Mouse (Mus musculus) adrenal gland, postnatal 36 days (tissue): ENCODE results near the gene Usp48. TPM values are rescaled to one million over a fixed set of nuclear protein-coding genes. Genes with fewer than 3 reads are reported as not detected.

ENCODE experiments used
- DNase-seq, 2 experiments: peaks; one replicate each; pipeline ENCODE4 v3.0.0; 2021; ENCODE audit warnings: mixed read lengths in 1 of 2
- total RNA-seq, 2 experiments: library from RNA; stranded (reverse); gene quantifications; 2 replicates each; pipeline ENCODE4 v1.2.3; 2021

Gene Usp48
- total RNA-seq, 2 experiments from 2014 or later, result 100 to 116 TPM

DNA sequence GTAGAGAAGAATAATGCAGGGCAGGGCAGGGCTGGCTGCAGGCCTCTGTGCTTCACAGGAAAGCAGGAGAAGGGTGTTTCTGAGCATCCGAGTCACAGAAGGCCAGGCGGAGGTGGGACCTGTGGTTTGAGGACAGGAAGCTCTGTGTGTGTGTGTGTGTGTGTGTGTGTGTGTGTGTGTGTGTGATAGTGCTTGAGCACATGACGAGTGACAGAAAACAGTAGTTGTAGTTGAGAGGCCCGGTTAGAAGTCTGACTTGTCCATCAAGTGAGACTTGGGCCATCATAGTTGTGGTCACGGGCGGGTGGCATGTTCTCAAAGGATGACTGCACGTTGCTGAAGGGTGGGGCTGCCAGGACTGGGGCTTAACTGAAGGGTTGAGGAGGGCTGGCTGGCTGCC is 16.1 kb downstream of the Usp48 start:
- no peak for DNase-seq

GRCm38 (mm10) chr4:137610256-137610655 is 16.7 kb downstream of the Usp48 start:
- no peak for DNase-seq

DNA sequence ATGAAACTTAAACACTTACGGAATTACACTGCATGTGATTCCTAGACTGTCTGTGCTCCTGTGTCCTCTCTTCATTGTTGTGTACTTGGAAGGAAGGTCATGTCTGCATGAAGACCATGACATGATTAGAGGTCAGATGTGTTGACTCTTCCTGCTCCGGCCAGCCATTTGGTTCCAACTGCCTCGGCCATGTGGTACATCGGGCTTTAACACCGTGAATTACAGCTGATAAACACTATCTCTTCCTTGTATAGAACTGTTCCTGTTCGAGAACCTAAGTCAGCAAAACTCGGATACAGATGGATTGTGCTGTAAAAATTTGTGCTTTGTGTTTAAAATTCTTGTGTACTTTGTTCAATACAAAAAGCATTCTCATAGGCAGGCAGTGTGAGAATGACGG is 29.3 kb downstream of the Usp48 start:
- DNase-seq, result no peak

DNA sequence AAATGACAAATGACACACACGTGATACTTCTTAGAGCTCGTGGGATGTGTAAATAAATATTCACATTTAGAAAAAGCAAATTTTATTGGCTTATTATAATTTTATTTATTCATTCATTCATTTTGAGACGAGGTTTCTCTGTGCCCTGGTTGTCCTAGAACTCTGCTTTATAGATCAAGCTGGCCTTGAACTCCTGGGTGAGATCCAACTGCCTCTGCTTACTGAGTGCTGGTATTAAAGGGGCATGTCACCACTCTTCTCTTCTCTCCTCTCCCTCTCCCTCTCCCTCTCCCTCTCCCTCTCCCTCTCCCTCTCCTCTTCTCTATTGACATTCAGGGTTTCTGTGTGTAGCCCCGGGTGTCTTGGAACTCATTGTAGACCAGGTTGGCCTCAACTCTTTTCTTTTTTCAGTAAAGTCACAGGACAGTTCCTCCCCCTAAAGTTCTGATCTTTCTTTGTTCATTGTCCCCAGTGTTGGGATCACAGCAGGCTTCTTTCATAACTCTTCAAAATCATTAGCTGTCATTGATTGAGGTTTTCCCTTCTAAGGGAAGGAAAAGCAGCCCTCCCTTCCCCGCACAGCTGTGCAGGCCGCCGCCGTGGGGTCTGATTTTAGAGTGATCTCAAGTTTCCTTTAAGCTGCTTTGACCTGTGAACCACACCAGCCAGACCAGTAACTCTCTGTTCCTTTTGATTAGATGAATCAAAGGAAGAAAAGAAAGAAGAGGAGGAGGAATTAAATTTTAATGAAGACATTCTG is 34.1 kb downstream of the Usp48 start:
- DNase-seq, result peak; percentile 60 to 76

DNA sequence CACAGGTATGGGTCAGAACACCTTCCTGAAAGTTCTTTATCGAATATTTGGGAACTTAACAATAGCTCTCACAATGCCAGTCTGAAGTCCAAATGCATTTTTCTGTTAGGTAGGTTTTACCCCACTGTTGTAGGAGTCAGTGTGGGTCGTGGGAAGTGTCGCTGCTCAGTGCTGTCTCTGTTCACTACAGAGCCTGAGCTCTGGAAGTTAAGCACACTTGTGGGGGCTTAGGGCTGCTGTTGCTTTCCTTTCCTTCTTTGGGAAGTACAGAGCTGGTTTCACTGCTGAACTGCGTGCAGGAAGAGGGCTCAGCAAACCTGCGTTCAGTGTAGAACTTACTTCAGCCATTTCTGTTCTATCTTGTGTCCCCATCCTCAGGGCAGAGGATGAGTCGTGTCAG is 34.8 kb downstream of the Usp48 start:
- no peak for DNase-seq

- peak; percentile 78 to 80 for DNase-seq
Measured at GRCm38 (mm10) chr4:137629354-137629753, 35.8 kb downstream of the Usp48 start.

- no peak for DNase-seq
Measured at GRCm38 (mm10) chr4:137630153-137630552, 36.6 kb downstream of the Usp48 start.

DNA sequence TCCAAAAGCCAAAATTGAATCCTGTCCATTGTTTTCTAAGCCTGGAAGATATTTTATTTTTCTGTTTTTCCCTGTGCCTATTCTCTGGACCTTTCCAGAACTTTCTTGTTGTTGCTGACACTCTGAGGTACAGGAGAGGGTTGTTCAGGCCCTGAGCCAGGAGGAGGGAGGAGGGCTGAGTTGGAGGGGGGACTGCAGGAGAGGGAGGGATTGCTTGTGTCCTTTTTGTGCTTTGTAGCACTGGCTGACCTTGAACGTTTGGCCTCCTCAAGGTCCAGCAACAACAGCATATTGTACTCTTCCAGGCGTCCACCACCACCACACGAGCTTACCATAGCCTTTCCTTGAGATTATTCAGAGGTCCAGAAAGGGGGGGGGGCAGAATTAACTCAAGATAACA is 38.0 kb downstream of the Usp48 start:
- DNase-seq, result peak; percentile 76 to 81

DNA sequence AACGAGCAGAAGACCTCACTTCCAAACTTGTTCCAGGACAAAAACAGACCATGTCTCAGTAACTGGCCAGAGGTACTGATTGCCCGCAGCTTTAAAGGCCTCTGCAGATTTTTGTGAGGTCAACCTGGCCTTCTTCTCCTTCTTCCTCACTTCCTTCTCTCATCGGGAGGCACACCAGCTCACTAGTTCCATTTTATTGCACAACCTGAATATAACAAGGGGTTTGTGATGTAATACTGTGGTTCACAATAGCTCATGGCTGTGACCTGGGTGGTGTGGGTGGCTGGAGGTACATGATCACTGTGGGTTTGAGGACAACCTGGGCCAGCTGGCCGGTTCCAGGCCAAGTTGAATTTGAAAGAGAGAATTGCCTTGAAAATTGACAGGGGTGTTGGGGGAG is 39.8 kb downstream of the Usp48 start:
- DNase-seq, result no peak

- no peak for DNase-seq
Measured at GRCm38 (mm10) chr4:137636597-137636996, 43.0 kb downstream of the Usp48 start.

- peak; percentile 34 to 48 for DNase-seq
Measured at GRCm38 (mm10) chr4:137641556-137641955, 48.0 kb downstream of the Usp48 start.

GRCm38 (mm10) chr4:137642101-137642500 is 48.5 kb downstream of the Usp48 start:
- no peak for DNase-seq

GRCm38 (mm10) chr4:137643459-137643858 is 49.9 kb downstream of the Usp48 start:
- DNase-seq, result peak; percentile 55 to 67

- DNase-seq, result no peak
Measured at GRCm38 (mm10) chr4:137646262-137646661, 52.7 kb downstream of the Usp48 start.

- no peak for DNase-seq
Measured at GRCm38 (mm10) chr4:137647648-137648047, 54.1 kb downstream of the Usp48 start.

DNA sequence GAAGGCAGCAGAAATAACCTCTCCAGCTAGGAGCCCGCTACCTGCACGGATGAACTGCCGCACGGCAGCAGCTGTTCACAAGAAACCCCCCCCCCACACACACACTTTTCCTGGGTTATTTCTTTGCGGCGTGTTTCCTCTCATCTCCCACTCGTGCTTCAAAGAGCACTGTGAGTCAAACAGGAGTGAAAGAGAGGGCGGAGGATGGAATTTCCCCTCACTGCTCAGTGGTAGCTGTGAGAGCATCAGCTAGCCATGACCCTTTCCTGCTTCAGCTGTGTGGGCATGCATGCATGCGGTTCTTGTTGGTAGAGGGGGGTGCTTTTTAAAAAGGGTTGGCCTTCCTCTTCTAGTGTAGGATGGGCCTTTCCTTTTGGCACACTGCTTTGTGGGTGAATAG is 54.7 kb downstream of the Usp48 start:
- no peak for DNase-seq

DNA sequence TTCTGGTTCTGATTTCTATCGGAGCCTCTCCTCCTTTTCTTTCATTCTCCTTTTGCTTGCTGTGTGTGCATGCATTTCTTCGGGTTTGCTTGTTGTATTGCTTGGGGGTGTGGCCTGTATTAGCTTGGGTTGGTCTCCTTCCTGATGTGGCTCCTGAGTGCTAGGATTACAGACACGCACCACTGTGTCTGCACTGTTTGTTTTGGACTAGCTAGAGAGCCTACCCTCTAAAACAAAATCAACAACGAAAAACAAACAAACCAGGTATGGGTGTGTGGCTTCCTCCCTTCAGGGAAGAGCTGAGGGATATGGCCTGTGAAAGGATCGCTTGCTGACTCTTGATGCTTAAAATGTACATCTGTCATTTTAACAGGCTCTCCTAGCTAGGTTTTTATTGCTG is 57.4 kb downstream of the Usp48 start:
- no peak for DNase-seq

DNA sequence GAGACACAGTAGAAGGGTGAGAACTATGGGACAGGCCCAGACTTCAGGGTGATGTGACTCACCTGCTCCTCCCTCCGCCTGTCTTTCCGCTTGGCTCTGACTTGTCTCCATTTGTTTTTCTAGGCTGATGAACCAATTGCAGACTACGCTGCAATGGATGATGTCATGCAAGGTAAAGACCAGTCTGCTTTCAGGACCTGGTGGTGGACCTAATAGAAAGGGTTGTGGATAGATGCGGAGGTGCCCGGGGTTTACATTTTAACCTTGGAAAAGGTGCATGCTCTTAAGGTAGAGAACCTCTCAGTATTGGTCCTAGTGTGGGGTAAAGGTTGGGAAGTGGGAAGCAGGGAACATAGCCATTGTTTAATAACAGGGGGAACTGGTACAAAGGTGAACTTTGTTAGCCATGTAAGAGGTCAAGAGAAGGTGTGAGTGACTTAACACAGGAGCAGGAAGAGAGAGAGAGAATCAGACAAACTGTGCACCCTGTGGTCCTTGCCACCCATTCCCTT is 59.3 kb downstream of the Usp48 start:
- peak in 1 of 2 experiments; percentile 40 for DNase-seq

DNA sequence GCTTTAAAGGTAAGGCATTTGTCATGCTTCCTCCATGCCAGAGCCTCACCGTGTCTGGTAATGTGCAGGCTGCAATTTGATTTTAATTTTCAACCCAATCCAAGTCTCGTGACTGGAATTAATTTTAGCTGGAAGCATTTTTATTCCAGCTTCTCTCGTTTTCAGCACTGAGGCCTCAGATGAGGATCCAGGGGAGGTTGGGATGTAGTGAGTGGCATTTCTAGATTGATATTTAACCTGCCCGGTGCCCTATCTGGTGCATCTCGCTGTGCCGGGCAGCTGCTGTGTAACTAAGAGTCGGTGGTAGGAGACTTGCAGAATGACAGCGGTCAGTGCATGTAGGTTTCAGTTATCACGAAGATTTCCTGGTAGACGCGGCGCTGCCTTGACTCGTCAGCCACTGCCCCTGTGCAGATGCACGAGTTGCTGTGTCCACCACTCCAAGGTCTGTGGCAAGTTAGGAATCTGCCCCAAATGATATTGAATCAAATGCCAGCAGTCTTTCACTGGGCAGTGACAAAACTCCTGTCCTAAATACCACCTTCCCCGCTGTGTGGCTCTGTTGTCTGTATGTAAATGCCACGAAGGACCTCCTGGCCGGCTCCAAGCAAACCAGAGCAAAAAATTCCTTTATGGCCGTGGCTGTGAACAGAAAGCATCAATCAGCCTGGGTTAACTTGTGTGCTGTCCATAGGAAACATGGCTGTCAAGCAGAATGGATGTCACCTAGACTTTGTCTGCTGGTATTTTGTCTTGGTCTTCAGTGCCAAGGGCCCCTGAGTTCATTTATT is 61.9 kb downstream of the Usp48 start:
- DNase-seq, result no peak

GRCm38 (mm10) chr4:137657674-137658073 is 64.1 kb downstream of the Usp48 start:
- DNase-seq, result no peak

DNA sequence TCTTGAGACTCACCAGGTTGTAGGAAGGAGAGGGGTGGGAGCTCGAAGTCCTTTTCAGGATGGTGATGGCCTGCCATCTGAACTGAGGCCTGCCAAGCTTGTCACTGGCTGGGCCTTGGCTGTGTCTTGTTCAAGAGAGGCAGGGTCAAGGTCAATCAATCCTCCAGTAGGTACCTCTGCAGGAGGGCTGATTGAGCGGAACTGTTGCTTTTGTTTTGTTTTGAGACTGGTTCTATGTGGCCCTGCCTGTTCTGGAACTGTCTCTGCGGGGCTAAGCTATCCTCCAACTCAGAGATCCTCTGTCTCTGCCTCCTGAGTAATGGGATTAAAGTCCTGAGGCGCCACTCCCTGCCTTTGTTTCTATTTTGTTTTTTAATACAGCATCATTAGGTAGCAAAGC is 66.0 kb downstream of the Usp48 start:
- DNase-seq, result no peak

- peak in 1 of 2 experiments; percentile 55 for DNase-seq
Measured at GRCm38 (mm10) chr4:137660364-137661077, 67.0 kb downstream of the Usp48 start.

DNA sequence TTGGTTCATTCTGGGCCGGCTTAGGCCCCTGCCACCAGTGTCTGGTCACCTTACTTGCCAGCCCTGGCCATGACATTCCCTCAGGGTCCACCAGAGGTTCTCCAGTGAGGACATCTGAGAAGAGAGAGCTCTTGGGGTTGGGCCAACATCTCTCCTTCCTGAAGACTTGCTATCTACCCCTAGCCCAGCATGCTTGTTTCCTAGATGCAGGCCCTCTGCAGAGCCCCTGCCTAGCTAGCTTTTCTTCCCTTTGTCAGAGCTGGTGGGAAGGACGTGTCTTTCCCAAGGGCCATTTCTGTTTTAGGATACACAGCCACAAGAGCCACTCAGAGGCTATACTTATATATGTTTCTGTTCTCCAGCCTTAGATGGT is 67.5 kb downstream of the Usp48 start:
- DNase-seq, result no peak
